Mouse (Mus musculus) colon, adult 2 months (tissue): ENCODE data around the gene Myl7. TPM values are rescaled to one million over a fixed set of nuclear protein-coding genes. Genes with fewer than 3 reads are reported as not detected.

Experiments used
- polyA plus RNA-seq: library from polyadenylated mRNA; depleted of rRNA; stranded (reverse); fragments of >200 nt; gene quantifications from 2 replicates; pipeline ENCODE4 v1.2.3, GENCODE M21; 2012; rRNA removed

The Myl7 gene
- polyA plus RNA-seq: 0.79 and 1.1 TPM in 2 replicates

GRCm38 (mm10) chr11:5898531-5898930, at the start of gene Myl7:
Gene Myl7 (minus strand): TSS chr11:5898782.

GRCm38 (mm10) chr11:5877921-5878526, 20.6 kb downstream of the Myl7 start, which contains the start of gene Pold2:
Gene Pold2 (minus strand): TSS chr11:5878292.

GRCm38 (mm10) chr11:5861678-5862393, 36.7 kb downstream of the Myl7 start, which contains the start of gene Aebp1:
Gene Aebp1 (plus strand): TSS chr11:5861947.

Other genes starting within 250 kb of the Myl7 start
- gene Mrps24, start 183.1 kb downstream of the Myl7 start, polyA plus RNA-seq: 402 and 582 TPM in 2 replicates
- 28.2 and 32.3 TPM in 2 replicates for gene Urgcp, start 136.4 kb downstream of the Myl7 start, polyA plus RNA-seq
- gene Dbnl, start 110.3 kb downstream of the Myl7 start, polyA plus RNA-seq: 83.1 and 88.6 TPM in 2 replicates
- 0.20 TPM in 1 of 2 replicates, not detected in the other for gene Pgam2, start 95.0 kb downstream of the Myl7 start, polyA plus RNA-seq
- 48.8 and 52.4 TPM in 2 replicates for gene Polm, start 60.8 kb downstream of the Myl7 start, polyA plus RNA-seq
- gene Aebp1, start 36.8 kb downstream of the Myl7 start, polyA plus RNA-seq: 34.4 and 37.0 TPM in 2 replicates
- gene Pold2, start 20.5 kb downstream of the Myl7 start, polyA plus RNA-seq: 174 and 178 TPM in 2 replicates
- gene Gck, start 51.3 kb upstream of the Myl7 start, polyA plus RNA-seq: 0.66 and 0.72 TPM in 2 replicates
- gene Ykt6, start 56.9 kb upstream of the Myl7 start, polyA plus RNA-seq: 51.4 and 52.3 TPM in 2 replicates
- gene Camk2b, start 167.6 kb upstream of the Myl7 start, polyA plus RNA-seq: 9.8 and 22.2 TPM in 2 replicates